Mouse (Mus musculus): Measurements from ENCODE around the gene Carhsp1.

The Carhsp1 gene

DNA sequence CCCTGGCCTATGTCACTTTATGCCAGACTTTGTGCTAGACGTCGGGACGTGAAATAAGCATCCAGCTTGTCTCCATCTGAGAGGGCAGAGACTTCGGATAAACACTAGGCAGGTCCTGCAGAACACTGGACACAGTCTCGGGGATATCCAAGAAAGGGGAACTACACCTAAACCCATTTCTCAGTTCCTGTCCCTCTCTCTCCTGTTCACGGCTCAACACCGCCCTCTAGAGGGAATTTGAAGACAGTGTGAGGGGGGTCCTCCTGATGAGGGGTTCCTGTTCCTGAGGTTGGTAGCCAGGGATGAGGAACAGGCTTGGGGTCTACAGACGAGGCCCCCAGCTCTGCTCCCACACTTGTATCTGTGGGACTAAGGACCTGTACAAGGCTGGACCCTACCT lies 2.2 kb upstream of the Carhsp1 start:
- DNase-seq (ENCODE audit: low spot score) = no peak

DNA sequence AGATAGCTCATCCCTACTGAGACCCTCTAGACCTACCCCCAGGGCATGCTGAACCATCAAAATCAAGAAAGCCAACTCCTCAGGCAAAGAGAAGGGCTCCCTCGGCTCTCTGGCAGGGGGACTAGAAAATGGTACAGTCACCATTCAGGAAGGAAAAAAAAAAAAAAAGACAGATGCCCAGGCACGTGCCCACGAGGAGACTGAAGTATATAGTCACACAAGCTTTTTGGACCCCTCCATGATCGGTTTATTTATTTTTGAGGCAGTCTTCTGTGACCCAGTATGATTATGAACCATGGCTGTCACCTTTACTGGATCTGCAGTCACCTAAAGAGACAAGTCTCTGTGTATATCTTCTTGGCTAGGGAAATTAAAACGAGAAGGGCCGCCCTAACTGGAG lies 1.4 kb upstream of the Carhsp1 start:
- DNase-seq (ENCODE audit: low spot score) = no peak

DNA sequence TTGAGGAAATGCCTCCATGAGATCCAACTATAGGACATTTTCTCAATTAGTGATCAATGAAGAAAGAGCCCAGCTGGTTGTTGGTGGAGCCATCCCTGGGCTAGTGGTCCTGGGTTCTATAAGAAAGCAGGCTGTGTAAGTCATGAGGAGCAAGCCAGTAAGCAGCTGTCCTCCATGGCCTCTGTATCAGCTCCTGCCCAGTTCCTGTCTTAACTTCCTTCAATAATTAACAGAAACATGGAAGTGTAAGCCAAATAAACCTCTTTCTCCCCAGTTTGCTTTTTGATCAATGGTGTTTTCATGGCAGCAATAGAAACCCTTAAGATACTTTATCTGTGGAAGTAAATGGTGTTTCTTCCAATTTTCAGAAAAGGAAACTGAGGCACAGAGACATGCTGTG lies 856 bp upstream of the Carhsp1 start:
- DNase-seq (ENCODE audit: low spot score) = no peak

DNA sequence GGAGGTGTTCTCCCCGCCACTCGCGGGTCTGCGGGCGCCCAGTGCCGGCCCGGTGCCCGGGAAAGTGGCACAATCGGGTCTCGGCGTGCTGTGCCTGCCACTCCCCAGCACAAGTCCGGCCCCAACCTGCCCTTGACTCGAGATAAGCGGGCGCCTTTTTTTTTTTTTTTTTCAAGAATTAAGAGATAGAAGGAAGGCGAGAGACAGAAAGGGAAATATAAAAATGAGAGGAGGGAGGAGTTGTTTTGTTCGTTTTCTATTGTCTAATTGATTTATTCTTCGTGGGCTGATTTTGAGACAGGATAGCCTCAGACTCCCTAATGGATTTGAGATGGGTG lies 364 bp upstream of the Carhsp1 start:
- DNase-seq (ENCODE audit: low spot score) = no peak

DNA sequence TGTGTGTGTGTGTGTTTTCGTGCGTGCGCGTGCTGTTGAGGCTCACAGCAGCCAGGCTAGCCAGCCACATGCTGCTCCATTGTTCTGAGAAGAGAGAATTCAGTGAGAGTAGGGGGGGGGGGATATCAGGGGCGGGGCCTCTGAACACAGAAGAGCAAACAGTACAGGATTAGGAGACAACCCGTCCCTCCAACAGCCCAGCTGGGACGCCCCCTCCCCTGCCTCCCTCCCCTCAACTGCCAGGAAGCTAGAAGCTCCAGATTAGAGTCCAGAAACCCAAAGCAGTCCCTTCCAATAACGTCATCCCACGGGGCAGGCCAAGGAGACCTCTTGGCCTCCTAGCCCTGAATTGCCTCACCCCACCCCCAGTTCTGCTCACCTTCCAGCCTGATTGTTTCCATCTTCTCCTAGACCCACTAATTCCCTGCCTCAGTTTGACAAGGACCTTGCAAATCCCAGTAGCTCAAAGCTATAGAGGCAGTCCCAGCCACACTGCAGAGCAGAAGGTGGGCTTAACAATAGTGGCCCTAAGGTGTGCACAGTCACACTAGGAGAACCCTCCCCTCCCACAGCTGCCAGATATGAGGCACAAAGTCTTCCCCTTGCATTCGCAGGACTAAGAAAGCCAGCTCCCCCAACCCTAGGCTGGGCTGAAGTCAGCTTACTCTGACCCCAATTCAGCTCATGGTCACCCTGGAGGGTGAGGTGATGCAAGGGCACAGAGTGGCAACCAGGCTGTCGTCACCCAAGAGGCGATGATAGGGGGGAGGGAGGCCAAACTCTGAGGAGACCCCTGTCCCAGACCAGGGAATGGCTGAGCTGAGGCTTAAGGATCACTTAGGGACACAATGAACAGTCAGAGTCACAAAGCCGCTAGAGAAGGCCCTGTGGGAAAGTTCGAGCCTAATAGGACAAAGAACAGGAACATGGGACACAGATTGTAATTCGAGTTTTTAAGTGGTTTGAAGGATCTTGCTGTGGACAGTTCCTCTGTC lies 1.6 kb downstream of the Carhsp1 start:
- DNase-seq (ENCODE audit: low spot score) = no peak

DNA sequence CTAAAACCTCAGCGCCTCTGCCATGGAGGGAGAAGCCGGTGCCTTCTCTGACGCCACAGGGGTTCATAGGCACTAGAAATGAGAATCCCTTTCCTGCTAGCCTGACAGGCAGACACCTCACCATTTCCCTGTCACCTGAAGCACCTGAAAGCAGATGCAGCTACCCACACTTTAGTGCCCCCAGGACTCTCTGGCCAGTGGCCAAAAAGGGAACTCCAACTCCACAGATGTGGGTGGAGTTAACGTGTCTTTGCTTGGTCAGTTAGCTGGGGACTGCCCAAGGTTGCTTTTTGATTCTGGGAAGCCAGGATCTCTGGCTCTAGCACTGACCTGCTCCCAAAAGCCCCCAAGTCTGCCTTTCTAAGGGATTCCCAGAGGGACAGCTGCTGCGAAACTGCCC lies 2.5 kb downstream of the Carhsp1 start:
- DNase-seq (ENCODE audit: low spot score) = no peak

DNA sequence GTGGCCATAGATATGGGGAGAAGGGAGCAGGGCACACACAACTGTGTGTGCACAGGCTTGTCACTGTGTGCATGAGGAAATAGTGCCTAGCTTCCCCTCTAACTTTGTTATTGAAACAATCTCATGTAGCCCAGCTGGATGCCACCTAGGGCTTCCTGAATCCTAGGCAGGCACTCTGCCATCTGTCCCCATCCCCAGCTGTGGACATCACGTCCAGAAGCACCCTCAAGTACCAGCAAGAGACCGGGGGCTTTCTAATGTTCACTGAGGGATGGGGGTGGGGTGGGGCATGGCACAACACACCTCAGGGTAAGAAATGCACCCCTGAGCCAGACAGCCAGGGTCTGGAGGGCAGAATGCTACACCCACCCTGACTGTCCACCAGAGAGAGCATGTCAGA lies 3.6 kb downstream of the Carhsp1 start:
- no peak for DNase-seq (ENCODE audit: low spot score)

DNA sequence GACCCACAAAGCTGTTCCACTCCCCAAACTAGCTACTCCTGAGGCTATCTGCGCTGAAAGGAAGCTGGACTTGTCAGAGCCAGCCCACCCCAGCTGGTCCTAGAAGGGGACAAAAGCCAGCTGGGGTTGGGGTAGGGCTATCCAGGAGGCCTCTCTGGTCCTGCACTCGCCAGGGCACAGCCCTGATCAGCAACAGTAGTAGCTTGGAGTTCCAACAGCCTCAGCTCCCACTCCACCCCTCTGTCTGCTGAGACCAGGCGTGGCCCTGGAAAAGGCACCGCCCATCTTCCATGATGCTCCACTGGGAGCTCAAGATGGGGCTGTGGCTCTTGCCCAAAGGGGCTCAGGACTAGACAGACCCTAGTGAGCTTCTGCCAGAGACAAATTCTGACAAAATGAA lies 4.1 kb downstream of the Carhsp1 start:
- no peak for DNase-seq (ENCODE audit: low spot score)

DNA sequence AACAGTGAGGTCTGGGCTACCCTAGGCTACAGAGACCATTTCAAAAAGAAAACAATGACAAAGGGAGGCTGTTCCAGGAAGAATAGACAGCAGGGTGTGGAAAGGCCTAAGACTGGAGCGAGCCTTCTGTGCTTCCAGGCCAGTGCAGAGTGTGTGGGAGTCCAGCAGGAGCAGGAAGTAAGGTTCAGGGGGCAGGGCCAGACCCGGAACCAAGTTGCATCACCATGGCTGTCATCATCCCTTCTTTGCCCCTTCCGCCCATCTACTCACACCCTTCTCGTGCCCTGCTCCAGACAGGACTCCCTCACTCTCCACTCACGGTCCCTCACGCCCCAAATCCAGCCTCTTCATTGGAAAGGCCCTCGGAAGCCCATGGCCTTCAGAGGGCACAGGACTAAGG lies 4.7 kb downstream of the Carhsp1 start:
- no peak for DNase-seq (ENCODE audit: low spot score)

DNA sequence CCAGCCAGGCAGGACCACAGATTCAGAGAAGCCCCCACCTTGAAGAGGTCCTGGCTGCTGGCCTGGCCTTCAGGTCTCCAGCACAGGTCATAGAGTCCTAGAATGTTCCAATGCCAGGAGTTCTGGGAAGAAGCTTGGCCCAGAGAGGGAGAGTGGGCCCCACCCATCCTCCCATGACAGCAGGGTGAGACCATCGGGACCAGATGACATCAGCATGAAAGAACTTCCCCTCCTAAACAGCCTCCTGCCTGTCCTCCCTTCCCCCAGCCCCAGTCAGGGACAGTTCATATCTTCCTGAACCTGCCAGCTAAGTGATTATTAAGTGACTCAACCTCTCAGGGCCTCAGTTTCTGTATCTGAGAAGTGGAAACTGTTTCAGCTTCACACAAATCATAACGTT lies 5.5 kb downstream of the Carhsp1 start:
- DNase-seq (ENCODE audit: low spot score) = no peak

DNA sequence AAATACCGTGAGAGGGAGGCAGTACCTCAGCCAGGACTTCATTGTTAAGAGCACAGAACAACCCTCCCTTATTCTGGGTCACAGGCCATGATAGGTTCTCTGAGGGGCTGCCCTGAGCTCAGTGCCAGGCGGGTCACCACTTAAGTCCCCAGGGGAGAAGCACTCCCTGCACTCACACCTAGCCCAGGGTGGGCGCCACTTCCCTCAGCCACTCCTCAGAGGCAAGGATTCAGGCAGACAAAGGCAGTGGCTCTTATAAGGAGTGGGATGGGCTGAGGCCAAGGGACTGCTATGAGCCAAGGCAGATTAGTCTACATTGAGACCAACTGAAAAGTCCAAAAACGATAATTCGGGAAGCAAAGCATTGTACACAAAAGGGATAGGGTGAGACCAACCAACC lies 6.6 kb downstream of the Carhsp1 start:
- DNase-seq (ENCODE audit: low spot score) = no peak

DNA sequence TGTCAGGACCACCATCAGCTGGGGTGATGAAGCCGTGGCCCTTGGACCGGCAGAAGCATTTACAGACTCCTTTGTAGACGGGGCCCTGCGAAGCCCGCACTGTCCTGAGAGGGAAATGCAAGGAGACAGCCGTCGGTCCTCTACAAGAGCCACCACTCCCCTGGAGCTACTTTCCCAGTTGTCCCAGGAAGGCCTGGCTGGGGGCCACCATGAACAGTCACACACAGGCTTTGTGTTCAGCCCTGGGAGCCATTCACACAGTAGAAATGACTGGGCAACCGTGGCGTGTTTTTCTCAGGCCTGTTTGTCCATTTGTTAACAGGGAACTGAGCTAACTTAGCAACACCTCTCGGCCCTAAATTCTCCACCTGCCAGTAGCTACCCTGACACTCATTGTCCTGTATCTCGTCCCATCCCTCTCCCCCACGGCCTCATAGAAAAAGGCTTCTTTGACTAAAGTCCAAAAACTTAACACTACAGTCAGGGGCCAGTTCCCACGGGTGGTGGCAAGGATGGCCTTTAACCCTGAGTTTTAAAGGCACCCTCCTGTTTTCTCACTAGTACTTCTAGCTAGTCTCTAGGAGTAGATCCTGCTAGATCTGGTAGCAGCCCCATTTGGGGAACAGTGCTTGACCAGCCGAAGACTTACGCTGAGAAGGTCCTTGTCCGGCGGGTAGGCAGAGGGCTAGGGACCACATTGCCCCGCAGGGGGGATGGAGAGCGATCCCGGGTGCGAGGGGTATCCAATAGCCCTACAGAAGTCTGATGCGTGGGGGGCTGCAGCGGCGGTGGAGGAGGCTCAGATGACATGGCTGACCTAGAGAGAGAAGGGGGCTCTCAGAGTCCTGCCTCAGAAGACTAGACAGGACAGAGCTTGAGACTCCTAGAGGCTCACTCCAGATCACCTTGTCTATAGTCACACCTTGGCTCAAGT lies 8.1 kb downstream of the Carhsp1 start:
- DNase-seq (ENCODE audit: low spot score) = no peak

DNA sequence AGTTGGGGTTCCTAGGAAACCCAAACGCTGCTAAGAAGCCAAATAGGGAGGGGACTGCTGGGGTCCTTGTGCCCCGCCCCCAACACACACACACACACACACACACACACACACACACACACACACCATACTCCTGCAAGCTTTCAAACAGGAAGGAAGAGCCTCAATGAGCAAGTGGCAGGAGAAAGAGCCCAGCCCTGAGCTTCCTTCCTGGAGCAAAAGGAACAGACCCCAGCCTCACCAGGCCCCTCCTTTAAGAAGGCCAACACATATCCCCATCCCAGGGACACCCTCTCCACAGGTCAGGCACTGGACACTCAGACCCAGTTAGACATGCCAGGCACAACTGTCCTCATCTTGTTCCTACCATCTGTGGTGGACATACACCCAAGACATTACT lies 8.9 kb downstream of the Carhsp1 start:
- DNase-seq (ENCODE audit: low spot score) = no peak

DNA sequence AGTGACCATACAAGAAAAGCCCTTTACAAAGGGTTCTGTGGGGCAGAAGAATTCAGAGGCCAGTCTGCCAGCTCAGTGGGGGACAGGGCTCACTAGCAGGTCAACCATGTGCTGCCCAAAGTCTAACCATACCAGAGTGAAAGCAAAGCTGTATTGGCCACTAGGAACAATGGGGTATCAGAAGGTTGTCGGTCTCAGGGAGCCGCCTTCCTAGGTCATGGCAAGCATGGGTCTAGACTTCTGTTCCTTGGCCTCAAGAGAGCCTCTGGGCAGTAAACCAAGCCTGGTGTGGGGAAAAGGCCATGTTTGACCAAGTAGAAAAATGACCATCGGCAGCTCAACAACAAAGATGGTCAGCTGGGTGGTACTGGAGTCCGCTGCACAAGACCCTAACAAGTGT lies 13.2 kb downstream of the Carhsp1 start:
- DNase-seq (ENCODE audit: low spot score) = no peak

DNA sequence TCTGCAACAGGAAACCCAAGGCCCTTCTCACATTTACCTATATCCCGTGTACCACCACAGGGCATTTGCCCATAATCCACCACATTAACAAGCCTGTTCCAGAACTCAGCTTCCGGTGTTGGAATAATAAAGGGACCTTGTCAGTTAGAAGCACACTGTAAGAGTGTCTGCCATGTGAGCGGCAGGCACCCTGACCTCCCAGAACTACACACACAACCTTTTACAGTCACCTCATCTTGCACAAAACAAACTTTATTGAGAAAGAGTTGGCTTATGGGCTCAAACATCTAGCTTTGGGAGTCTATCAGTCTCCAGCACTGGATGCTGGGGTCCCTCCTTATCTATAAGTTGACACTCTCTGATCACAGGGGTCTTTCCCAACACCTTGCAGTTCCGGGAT lies 13.6 kb downstream of the Carhsp1 start:
- no peak for DNase-seq (ENCODE audit: low spot score)

DNA sequence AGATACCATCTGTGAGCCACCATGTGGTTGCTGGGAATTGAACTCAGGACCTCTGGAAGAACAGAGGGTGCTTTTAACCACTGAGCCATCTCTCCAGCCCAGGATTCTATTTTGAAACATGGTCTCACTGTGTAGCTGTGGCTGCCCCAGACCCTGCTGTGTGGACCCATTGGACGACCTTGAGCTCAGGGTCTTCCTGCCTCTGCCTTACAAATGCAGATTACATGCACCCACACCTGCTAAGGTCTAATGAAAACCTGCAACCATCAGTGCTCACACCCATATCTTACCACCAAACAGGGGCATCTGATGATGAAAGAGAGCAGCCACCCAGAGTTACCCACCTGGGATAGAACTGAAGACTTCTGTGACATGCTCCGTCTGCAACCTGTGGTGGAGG lies 15.7 kb downstream of the Carhsp1 start:
- no peak for DNase-seq (ENCODE audit: low spot score)

DNA sequence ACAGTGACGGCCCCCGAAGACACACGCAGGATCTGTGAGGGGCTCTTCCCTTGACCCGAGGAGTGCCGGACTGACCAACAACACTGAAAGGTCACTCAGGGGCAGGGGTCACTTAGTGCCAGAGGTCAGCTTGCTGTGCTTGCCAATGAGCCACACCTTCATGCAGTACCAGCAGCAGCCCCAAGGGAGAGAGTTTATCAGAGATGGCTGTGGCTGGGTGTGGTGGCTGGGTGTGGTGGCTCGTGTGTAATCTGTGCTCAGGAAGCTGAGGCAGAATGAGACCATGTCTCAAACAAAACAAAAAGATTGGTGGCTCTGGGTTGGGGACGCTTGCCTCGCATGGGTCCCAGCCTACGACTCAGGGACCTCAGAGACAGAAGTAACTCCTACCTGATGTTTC lies 16.4 kb downstream of the Carhsp1 start:
- no peak for DNase-seq (ENCODE audit: low spot score)

DNA sequence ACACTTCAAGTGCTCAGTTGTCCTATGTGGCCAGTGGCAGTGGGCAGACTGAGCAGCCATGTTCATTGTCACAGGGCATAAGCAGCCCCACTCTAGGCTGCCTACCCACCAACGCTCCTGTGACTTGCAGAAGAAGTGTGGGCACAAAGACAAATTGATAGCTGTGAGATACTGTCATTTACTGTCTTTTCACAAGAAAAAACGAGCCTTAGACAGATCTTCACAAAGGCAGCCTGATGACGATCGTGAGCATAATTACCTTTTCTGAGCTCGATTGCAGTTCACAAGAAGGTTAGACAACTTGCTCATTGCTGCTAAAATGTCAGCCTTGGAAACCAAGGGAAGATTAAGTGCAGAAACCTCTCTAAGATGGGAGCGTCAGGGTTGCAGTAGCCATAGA lies 16.8 kb downstream of the Carhsp1 start:
- no peak for DNase-seq (ENCODE audit: low spot score)

DNA sequence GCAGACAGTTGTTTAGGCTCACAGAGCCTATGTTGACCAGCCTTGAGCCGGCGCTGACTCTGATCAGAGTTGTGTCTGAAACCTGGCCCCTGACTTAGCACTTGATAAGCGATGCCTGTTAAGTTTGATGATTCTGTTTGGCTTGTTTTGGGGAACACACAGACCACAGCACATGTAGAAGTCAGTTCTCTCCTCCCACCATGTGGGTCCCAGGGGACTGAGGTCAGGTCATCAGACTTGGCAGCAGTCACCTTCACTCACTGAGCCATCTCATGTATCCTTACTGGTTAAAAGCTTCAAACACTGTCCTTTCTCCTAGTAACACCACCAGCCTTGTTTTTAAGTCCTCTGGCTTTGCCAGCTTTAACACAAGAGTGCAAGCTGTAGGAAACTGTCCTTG lies 21.9 kb downstream of the Carhsp1 start:
- no peak for DNase-seq (ENCODE audit: low spot score)

DNA sequence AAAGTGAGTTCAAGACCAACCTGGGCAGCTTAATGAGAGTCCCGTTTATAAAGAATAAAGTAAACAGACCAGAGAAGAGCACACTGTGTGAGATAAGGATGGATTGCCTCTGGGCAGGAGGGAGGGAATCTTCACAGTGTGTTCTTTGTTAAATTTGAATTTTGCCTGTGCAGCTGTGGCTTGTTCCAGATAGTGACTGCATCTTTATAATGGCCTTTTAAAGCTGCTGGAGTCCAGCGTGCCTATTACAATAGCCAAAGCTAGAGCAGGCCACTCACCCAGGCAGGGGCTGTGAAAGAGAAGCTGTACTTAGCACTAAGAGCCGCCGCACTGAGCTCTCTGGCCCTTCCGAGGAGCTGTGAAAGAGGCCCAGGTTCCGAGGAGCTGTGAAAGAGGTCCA lies 26.4 kb downstream of the Carhsp1 start:
- no peak for DNase-seq (ENCODE audit: low spot score)

DNA sequence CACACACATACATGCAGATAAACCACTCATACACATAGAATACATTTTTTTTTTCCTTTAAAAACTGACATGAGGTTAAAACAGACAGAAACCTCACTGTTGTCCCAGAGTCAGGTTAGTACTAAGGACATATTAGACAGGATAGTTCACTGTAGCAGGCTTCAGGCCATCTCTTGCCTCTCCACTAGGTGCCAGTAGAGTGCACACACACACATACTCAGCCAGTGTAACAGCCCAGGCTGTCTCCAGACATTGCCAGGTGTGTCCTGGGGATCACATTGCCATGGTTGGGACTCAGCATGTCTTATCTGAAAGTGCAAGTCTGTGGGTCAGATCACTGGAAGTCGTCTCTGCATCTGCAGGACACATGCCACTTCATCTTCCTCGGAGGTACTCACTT lies 28.1 kb downstream of the Carhsp1 start:
- DNase-seq (ENCODE audit: low spot score) = no peak

DNA sequence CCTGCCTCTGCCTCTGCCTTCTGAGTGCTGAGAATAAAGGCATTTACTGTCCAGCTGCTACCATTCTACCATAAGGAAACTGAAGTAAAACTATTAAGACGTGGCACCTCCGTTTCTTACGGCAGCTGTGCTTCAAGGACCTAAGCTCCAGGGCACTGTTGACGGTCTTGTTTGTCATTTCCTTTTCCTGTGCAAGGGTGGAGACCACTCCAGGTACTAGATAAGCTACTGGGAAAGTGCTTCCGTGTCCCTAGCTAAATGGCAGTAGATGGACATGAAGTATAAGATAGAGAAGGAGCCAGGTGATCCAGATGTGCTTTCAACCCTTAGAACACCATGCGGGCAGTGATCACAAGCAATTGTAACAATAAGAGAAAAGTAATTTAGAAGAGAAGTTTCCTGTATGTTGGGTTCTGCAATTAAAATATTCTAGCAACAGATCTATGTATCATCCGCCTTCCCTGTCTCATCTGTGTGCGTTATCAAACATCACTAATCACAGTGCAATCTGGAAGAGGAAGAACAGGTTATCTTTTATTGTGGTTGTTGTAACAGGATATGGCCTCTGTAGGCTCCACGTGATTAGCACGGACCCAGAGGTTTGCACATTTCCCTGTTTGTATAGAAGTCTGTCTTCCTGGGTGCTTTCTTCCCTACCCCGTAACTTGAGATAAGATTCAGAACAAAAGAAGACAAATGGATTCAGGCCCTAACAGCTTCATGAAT lies 32.3 kb downstream of the Carhsp1 start:
- DNase-seq (ENCODE audit: low spot score) = no peak

DNA sequence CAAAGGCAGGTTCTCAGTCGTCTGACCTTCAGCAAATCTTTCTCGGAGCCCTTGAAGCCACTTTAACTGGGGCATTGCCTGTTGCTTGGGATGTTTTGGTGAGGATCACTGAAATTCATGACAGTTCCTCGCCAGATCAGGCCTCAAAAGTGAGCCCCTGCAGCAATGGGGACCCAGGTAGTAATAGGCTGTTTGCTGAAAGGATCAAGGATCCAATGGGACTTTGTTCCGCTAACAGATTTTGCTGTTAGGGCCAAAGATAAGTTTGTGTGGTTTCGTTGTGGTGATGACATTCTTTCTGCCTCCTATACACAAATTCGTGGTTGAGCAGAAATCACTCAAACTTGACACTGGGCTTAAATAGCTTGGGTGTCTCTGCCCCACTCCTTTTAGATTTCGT lies 33.8 kb downstream of the Carhsp1 start:
- DNase-seq (ENCODE audit: low spot score) = no peak
